Mouse (Mus musculus) myocyte (in vitro differentiated cells): ENCODE data around the gene Zfp932.
"Not testable (repeated sequence)": the region's sequence is repeated elsewhere in the genome, so short reads cannot be mapped to it uniquely, and the experiment has no call there.

Experiments
- CEBPB ChIP-seq: IDR thresholded peaks from 2 replicates; pipeline ENCODE4 v1.6.1; 2011; ENCODE audit warnings: mild to moderate bottlenecking, moderate library complexity; ENCODE audit not compliant: poor library complexity, insufficient read depth, severe bottlenecking
- E2F4 ChIP-seq: IDR thresholded peaks from one replicate; pipeline ENCODE4 v1.6.1; 2011; ENCODE audit warnings: mild to moderate bottlenecking, control low read depth, moderate library complexity; ENCODE audit not compliant: insufficient read depth
- MAX ChIP-seq: IDR thresholded peaks from one replicate; pipeline ENCODE4 v1.6.1; 2011; ENCODE audit warnings: low read depth, mild to moderate bottlenecking, control low read depth
- MYOD1 ChIP-seq, 3 experiments: IDR thresholded peaks; one replicate each; pipeline ENCODE4 v1.6.1; 2011; ENCODE audit warnings: control low read depth in 2 of 3, low read depth in 2 of 3, mild to moderate bottlenecking in 2 of 3, moderate library complexity in 1 of 3; ENCODE audit not compliant: insufficient read length in 2 of 3, control insufficient read depth in 1 of 3
- MYOG ChIP-seq, 3 experiments: IDR thresholded peaks; one replicate each; pipeline ENCODE4 v1.6.1; 2011; ENCODE audit warnings: control low read depth in 2 of 3, low read depth in 2 of 3, mild to moderate bottlenecking in 2 of 3; ENCODE audit not compliant: insufficient read length in 2 of 3, control insufficient read depth in 1 of 3, insufficient read depth in 1 of 3
- POLR2A ChIP-seq: IDR thresholded peaks from one replicate; pipeline ENCODE4 v1.6.1; 2011; ENCODE audit warnings: low read depth, mild to moderate bottlenecking, control low read depth, moderate library complexity; ENCODE audit not compliant: insufficient read length
- POLR2AphosphoS2 ChIP-seq: IDR thresholded peaks from one replicate; pipeline ENCODE4 v1.6.1; 2011; ENCODE audit warnings: low read depth, control low read depth; ENCODE audit not compliant: insufficient read length
- REST ChIP-seq: IDR thresholded peaks from one replicate; pipeline ENCODE4 v1.6.1; 2011; ENCODE audit warnings: mild to moderate bottlenecking, control low read depth, moderate library complexity; ENCODE audit not compliant: insufficient read depth, insufficient read length
- TCF12 ChIP-seq: IDR thresholded peaks from one replicate; pipeline ENCODE4 v1.6.1; 2011; ENCODE audit warnings: mild to moderate bottlenecking, control low read depth; ENCODE audit not compliant: poor library complexity, insufficient read depth, severe bottlenecking
- TCF3 ChIP-seq: IDR thresholded peaks from one replicate; pipeline ENCODE4 v1.6.1; 2011; ENCODE audit warnings: low read depth, control low read depth; ENCODE audit not compliant: insufficient read length
- USF1 ChIP-seq: IDR thresholded peaks from one replicate; pipeline ENCODE4 v1.6.1; 2011; ENCODE audit warnings: low read depth, mild to moderate bottlenecking, control low read depth, moderate library complexity

- not testable (repeated sequence) for TF ChIP-seq POLR2A; TCF3; MYOD1 (IDR thresholded peaks at IDR 0.05; ENCODE audit: control insufficient read depth in 1 of 3, insufficient read length in 2 of 3, low read depth in 2 of 3); TCF12; CEBPB; REST; E2F4; USF1; MAX; POLR2AphosphoS2; MYOG (IDR thresholded peaks at IDR 0.05; ENCODE audit: control insufficient read depth in 1 of 3, insufficient read depth in 1 of 3, insufficient read length in 2 of 3, low read depth in 2 of 3)
These were observed 860 bp upstream of the Zfp932 start for GRCm38 (mm10) chr5:109995461-109995860.
